Mouse (Mus musculus) naive thymus-derived CD4-positive, alpha-beta T cell, adult 2 months (primary cell): ENCODE results near the gene Mcidas.
A peak's percentile ranks its signal among the peaks of the same experiment; 100 is the strongest.

Experiments used
- DNase-seq: peaks from one replicate; pipeline ENCODE4 v3.0.0-alpha.2; 2011; ENCODE audit warnings: low read depth

Mcidas gene

GRCm38 (mm10) chr13:113013174-113013953 lies 19.7 kb downstream of the Mcidas start:
- peak; percentile 88 for DNase-seq

GRCm38 (mm10) chr13:113021521-113021920 lies 27.9 kb downstream of the Mcidas start:
- no peak for DNase-seq

GRCm38 (mm10) chr13:113022467-113022866 lies 28.8 kb downstream of the Mcidas start:
- no peak for DNase-seq

- DNase-seq: peak; percentile 60
Measured at GRCm38 (mm10) chr13:113023274-113024143, 29.9 kb downstream of the Mcidas start.

GRCm38 (mm10) chr13:113031351-113031750 lies 37.7 kb downstream of the Mcidas start:
- no peak for DNase-seq

GRCm38 (mm10) chr13:113031792-113032571 lies 38.3 kb downstream of the Mcidas start:
- peak; percentile 85 for DNase-seq

- no peak for DNase-seq
Measured at GRCm38 (mm10) chr13:113032831-113033230, 39.2 kb downstream of the Mcidas start.

GRCm38 (mm10) chr13:113034271-113034886 lies 40.7 kb downstream of the Mcidas start:
- DNase-seq: peak; percentile 24

- peak; percentile 87 for DNase-seq
Measured at GRCm38 (mm10) chr13:113034950-113035421, 41.3 kb downstream of the Mcidas start, which contains the start of gene Cdc20b. Gene Cdc20b, plus strand, starts transcription at chr13:113035111.

- peak; percentile 93 for DNase-seq
Measured at GRCm38 (mm10) chr13:113035852-113036251, 42.2 kb downstream of the Mcidas start.

GRCm38 (mm10) chr13:113044876-113045275 lies 51.2 kb downstream of the Mcidas start:
- no peak for DNase-seq

- DNase-seq: no peak
Measured at GRCm38 (mm10) chr13:113045458-113046110, 51.9 kb downstream of the Mcidas start.

- DNase-seq: peak; percentile 55
Measured at GRCm38 (mm10) chr13:113046211-113046883, 52.7 kb downstream of the Mcidas start, which contains the start of gene Gpx8. Gene Gpx8, minus strand, starts transcription at chr13:113046410.

GRCm38 (mm10) chr13:113047018-113047417 lies 53.4 kb downstream of the Mcidas start:
- DNase-seq: no peak

- no peak for DNase-seq
Measured at GRCm38 (mm10) chr13:113047647-113048046, 54.0 kb downstream of the Mcidas start.
